Mouse (Mus musculus) adrenal gland, adult (tissue): Measurements from ENCODE around the gene Tmem150b.

Experiments used
- DNase-seq, 2 experiments: peaks; one replicate each; pipeline ENCODE4 v3.0.0; 2022 to 2023; ENCODE audit warnings: low spot score in 1 of 2; ENCODE audit not compliant: inconsistent age in 2 of 2

The Tmem150b gene

GRCm38 (mm10) chr7:4725169-4725568, at the start of gene Tmem150b:
Gene Tmem150b, minus strand, starts transcription at chr7:4725249.
- DNase-seq: no peak

- no peak for DNase-seq
Observed at GRCm38 (mm10) chr7:4771202-4771601, 46.2 kb upstream of the Tmem150b start, which contains the start of gene Fam71e2. Gene Fam71e2, minus strand, starts transcription at chr7:4771302.

GRCm38 (mm10) chr7:4764946-4765710, 40.1 kb upstream of the Tmem150b start:
- no peak for DNase-seq

GRCm38 (mm10) chr7:4759670-4760069, 34.6 kb upstream of the Tmem150b start:
- no peak for DNase-seq

- peak; percentile 70 to 84 for DNase-seq
Observed at GRCm38 (mm10) chr7:4752821-4753570, 27.9 kb upstream of the Tmem150b start, which contains the start of gene Cox6b2. Gene Cox6b2, minus strand, starts transcription at chr7:4753094.

- DNase-seq: peak in 1 of 2 experiments; percentile 78
Observed at GRCm38 (mm10) chr7:4751971-4752820, 27.1 kb upstream of the Tmem150b start.

GRCm38 (mm10) chr7:4749169-4749568, 24.1 kb upstream of the Tmem150b start:
- DNase-seq: no peak

GRCm38 (mm10) chr7:4748321-4748720, 23.3 kb upstream of the Tmem150b start:
- no peak for DNase-seq

- DNase-seq: no peak
Observed at GRCm38 (mm10) chr7:4747156-4747899, 22.3 kb upstream of the Tmem150b start.

- DNase-seq: no peak
Observed at GRCm38 (mm10) chr7:4746326-4746980, 21.4 kb upstream of the Tmem150b start.

- DNase-seq: no peak
Observed at GRCm38 (mm10) chr7:4744886-4745285, 19.8 kb upstream of the Tmem150b start.

- DNase-seq: no peak
Observed at GRCm38 (mm10) chr7:4743354-4743753, 18.3 kb upstream of the Tmem150b start.

GRCm38 (mm10) chr7:4742482-4742819, 17.4 kb upstream of the Tmem150b start:
- no peak for DNase-seq

GRCm38 (mm10) chr7:4741672-4742481, 16.8 kb upstream of the Tmem150b start:
- DNase-seq: no peak

- peak; percentile 63 to 87 for DNase-seq
Observed at GRCm38 (mm10) chr7:4741151-4741550, 16.1 kb upstream of the Tmem150b start.

GRCm38 (mm10) chr7:4740309-4740727, 15.3 kb upstream of the Tmem150b start:
- DNase-seq: no peak

- peak; percentile 99 to 100 for DNase-seq
Observed at GRCm38 (mm10) chr7:4739544-4740275, 14.7 kb upstream of the Tmem150b start, which contains the start of gene Kmt5c. Gene Kmt5c, plus strand, starts transcription at chr7:4740115.

- no peak for DNase-seq
Observed at GRCm38 (mm10) chr7:4739041-4739543, 14.0 kb upstream of the Tmem150b start.
